Mouse (Mus musculus) G1E (cell line): ENCODE measurements around the gene Fgf18. TPM values are rescaled to one million over a fixed set of nuclear protein-coding genes. Genes with fewer than 3 reads are reported as not detected.

Experiments used
- ATAC-seq: 2 replicates; pipeline ENCODE4 v1.8.0; 2016; ENCODE audit warnings: mild to moderate bottlenecking; ENCODE audit not compliant: insufficient number of reproducible peaks, poor library complexity, low FRiP score, severe bottlenecking; ENCODE audit errors: extremely low read depth
- DNase-seq: peaks from one replicate; pipeline ENCODE4 v3.0.0; 2012; ENCODE audit warnings: low spot score
- H3K27me3 ChIP-seq: 2 replicates; pipeline ENCODE4 v1.6.1; 2012; ENCODE audit warnings: mild to moderate bottlenecking, low read length, inconsistent platforms; ENCODE audit not compliant: insufficient read depth
- H3K36me3 ChIP-seq: replicated peaks from 2 replicates; pipeline ENCODE3; 2012; ENCODE audit warnings: mild to moderate bottlenecking, inconsistent platforms
- H3K4me1 ChIP-seq: 2 replicates; pipeline ENCODE4 v1.6.1; 2012; ENCODE audit warnings: low read depth, low read length, inconsistent platforms, mixed read lengths; ENCODE audit not compliant: insufficient read depth
- H3K4me3 ChIP-seq: 2 replicates; pipeline ENCODE4 v1.5.1; 2012; ENCODE audit warnings: low read depth, mild to moderate bottlenecking, inconsistent platforms, low read length, moderate library complexity, mixed read lengths
- H3K9me3 ChIP-seq: replicated peaks from 2 replicates; pipeline ENCODE4 v1.6.1; 2012; ENCODE audit warnings: inconsistent platforms
- CTCF ChIP-seq: IDR thresholded peaks from 2 replicates; pipeline ENCODE4 v1.5.1; 2012; ENCODE audit warnings: low read depth, low read length, inconsistent platforms, mixed read lengths
- GATA1 ChIP-seq: IDR thresholded peaks from 2 replicates; pipeline ENCODE4 v1.6.1; 2012; ENCODE audit warnings: borderline replicate concordance, low read length, inconsistent platforms, mixed read lengths
- GATA2 ChIP-seq: IDR thresholded peaks from 2 replicates; pipeline ENCODE4 v1.6.1; 2012; ENCODE audit warnings: low read depth, low read length, inconsistent platforms, borderline replicate concordance
- POLR2AphosphoS5 ChIP-seq: IDR thresholded peaks from 2 replicates; pipeline ENCODE4 v1.6.1; 2012; ENCODE audit warnings: low read depth, low read length, inconsistent platforms; ENCODE audit not compliant: insufficient replicate concordance
- TAL1 ChIP-seq: conservative IDR thresholded peaks from 2 replicates; pipeline ENCODE4 v1.6.1; 2012; ENCODE audit warnings: low read depth, low read length, inconsistent platforms, mixed read lengths
- polyA plus RNA-seq: library from polyadenylated mRNA; stranded (reverse); fragments of >175 nt; gene quantifications from 2 replicates; pipeline ENCODE4 v1.2.3, GENCODE M21; 2012
- total RNA-seq, 2 experiments: library from RNA; stranded (forward) in 1 of 2; stranded (reverse) in 1 of 2; fragments of 200-1000 nt in 1 of 2; fragments of >200 nt in 1 of 2; fragmentation: Nextera tagmentation in 1 of 2; gene quantifications; 2 replicates each; pipeline ENCODE4 v1.2.3; 2014 to 2017

Fgf18 gene
- total and polyA plus RNA-seq, 3 experiments: not detected

DNA sequence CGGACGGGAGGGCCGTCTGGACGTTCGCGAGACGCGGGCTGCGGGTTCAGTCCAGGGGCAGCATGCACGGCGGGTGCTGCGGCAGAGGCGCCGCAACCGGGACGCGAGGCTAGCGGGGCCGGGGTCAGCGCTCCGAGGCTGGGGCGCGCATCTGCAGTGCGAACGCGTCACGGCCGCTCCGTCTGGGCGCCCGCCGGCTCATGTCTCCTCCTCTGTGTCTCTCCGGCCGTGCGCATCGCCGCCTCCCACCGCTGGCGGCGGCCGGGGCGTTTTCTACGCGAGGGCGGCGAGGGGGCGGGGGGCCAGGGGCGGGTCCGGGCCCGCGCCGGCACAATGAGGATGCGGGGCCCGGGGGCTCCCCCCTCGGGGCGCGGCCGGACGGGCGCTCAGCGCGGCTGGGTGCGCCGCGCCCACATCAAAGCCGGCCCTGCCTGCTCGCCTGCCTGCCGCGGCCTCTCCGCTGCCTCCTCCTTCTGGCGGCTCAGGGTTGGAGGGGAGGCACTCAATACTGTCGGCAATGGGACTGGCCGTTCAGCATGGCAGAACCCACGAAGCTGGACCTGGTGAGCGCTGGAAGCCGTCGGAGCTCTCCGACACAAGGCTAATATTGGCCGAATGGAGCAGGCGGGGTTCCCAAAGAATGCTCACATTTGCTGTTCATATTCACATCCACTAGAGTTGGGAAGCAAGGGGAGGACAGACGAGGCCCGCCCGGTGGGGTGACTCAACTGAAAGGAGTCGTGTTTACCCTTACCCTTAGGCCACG lies 555 bp upstream of the Fgf18 start:
- no peak for ATAC-seq
- peaks cover 51% of the 10 kb centered on the region for H3K27me3 ChIP-seq

DNA sequence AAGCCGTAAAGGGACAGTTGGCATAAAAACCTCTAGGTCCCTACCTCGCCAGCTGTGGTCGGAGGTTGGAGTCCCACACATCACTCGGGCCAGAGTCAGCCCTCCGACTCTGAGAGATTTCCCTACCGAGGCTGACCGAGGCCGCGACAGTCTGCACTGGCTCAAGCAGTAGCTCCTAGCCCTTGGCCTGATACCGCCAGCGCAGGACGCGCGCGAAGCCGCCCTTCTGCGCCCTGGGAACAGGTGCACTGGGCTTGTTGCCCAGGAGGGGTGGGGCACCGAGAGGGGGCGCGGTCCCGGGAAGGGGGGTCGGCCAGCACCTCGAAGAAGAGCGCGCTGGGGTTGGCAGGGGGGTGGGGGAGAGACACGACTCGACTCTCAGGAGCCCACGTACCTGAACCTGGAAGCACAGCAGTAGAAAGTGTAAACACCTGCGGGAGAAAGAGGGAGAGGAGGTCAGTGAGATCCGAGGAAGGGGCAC lies 509 bp downstream of the Fgf18 start:
- Histone ChIP-seq H3K4me3 (no peak overlapping the region; the same call in 1 of the 2 replicates), H3K27me3 (peaks cover 53% of the 10 kb centered on the region)
- ATAC-seq: no peak

More for the DNA sequence above, 555 bp upstream of the Fgf18 start:
- Histone ChIP-seq H3K36me3 (peaks cover 34% of the 10 kb centered on the region), H3K9me3 (peaks cover 11% of the 10 kb centered on the region), H3K4me1 (peaks cover 35% of the 10 kb centered on the region), H3K4me3 (peak overlapping the region; percentile 61; the same call in 1 of the 2 replicates)
- peak; percentile 26 for DNase-seq
- TF ChIP-seq POLR2AphosphoS5: no peak
- TF ChIP-seq CTCF: no peak
- TF ChIP-seq TAL1: no peak
- TF ChIP-seq GATA1: no peak
- no peak for TF ChIP-seq GATA2

DNA sequence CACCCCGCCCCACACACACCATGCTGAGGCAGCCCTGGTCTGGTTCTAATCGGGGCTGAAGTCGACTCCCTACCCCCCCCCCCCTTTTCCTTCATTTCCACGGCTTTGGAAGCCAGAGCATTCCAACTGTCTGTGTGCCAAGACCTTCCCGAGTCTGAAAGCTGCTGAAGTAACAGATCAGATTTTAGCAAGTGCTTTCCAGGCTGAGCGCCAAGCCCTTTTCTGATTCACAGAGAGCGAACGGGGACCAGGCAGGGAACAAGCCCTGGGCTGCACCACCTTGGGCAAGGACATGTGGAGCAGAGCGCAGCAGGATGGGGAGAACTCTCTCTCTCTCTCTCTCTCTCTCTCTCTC lies 1.1 kb downstream of the Fgf18 start:
- H3K4me3 ChIP-seq: no peak overlapping the region
- no peak for TF ChIP-seq GATA2
- TF ChIP-seq CTCF: no peak
- TF ChIP-seq TAL1: no peak
- TF ChIP-seq GATA1: no peak
- no peak for TF ChIP-seq POLR2AphosphoS5
- no peak for DNase-seq
- H3K36me3 ChIP-seq: peaks cover 21% of the 10 kb centered on the region
- H3K27me3 ChIP-seq: peaks cover 53% of the 10 kb centered on the region
- ATAC-seq: no peak
- peaks cover 32% of the 10 kb centered on the region for H3K4me1 ChIP-seq
- H3K9me3 ChIP-seq: peaks cover 11% of the 10 kb centered on the region

More for the DNA sequence above, 509 bp downstream of the Fgf18 start:
- Histone ChIP-seq H3K36me3 (peaks cover 27% of the 10 kb centered on the region), H3K9me3 (peaks cover 11% of the 10 kb centered on the region), H3K4me1 (peaks cover 35% of the 10 kb centered on the region)
- no peak for TF ChIP-seq CTCF
- no peak for TF ChIP-seq GATA2
- no peak for TF ChIP-seq GATA1
- no peak for TF ChIP-seq POLR2AphosphoS5
- TF ChIP-seq TAL1: no peak
- no peak for DNase-seq

DNA sequence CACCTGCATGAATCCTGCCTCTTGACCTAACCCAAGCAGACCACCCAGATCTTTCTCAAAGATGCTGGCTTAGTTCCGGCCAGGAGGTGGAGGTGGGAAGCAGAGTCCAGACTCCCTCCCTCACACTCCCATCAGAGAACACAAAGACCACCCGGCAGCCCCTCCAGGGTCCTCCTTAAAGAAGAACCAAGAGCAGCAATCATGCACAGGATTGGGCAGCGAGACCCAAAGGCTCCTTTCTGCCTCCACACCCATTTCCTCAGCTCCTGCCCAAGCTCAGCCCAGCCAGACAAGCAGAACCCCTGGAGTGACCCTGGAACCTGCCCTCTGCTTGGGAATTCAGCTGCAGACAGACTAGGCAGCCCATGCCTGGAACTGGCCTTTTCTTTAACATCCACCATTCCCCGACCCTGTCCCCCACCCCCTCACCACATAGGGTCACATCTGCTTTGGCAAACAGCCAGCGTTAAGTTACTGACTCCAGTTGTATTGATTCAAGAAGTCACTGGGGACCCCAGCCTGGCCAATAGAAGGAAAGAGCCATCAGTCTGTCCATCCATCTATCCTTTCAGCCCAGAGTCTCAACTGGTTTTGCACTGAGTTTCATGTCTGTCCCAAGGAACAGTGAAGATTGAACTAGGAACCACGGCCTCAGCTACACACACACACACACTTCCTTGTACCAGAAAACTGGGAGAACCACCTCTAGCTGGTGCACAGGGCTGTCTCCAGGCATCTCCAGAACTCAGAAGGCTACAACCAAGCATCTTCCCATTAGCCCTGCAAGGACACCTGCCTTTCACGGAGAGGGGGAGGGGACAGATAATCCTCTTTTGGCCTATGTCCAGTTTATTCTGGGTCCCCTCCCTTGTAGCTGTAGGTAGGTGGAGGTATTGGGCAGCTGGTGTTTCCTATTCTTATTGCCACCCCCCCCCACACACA lies 1.7 kb downstream of the Fgf18 start:
- Histone ChIP-seq H3K9me3 (peaks cover 11% of the 10 kb centered on the region), H3K4me1 (peaks cover 28% of the 10 kb centered on the region), H3K4me3 (no peak overlapping the region), H3K36me3 (peaks cover 14% of the 10 kb centered on the region), H3K27me3 (peaks cover 55% of the 10 kb centered on the region)
- TF ChIP-seq POLR2AphosphoS5: no peak
- no peak for TF ChIP-seq GATA2
- no peak for TF ChIP-seq TAL1
- TF ChIP-seq CTCF: no peak
- no peak for TF ChIP-seq GATA1
- no peak for DNase-seq
- ATAC-seq: no peak

DNA sequence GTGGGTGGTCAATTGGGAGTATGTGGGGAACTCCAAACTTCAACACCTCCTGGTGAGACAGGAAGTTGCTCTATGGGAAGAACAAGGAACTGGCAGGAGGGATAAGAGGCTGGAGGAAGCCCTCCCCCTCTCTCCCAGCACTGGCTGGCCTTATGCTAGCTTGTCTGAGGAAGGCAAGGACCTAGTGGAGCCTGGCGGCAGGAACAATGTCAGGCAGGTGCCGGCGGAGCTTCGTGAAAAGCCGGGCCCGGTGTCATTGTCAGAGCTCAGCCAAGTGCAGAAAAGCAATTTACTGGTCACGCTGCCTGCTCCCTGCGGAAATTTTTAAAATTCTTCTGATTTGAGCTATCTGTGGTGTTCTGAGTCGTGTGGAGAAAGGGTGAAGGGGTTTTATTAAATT lies 3.3 kb downstream of the Fgf18 start:
- no peak for DNase-seq

DNA sequence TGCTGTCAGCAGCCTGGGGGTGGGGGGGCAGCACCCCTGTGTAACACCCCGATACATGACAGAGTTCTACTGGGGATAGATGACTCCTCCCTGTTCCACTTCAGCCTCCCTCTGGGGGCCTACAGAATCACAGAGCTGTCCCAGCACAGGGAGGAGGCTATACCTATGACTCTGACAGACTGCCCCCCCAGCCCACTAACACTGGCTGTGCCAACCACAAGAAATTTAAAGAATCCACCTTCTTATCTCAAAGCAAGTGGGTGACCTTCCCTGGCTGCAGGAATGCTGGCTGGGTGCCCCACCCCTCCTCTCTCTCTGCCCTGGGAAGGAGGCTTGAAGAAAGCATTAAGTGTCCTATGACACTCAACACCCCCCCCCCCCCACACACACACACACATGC lies 4.4 kb downstream of the Fgf18 start:
- Histone ChIP-seq H3K9me3 (peaks cover 9% of the 10 kb centered on the region), H3K4me3 (no peak overlapping the region), H3K4me1 (peaks cover 5% of the 10 kb centered on the region), H3K36me3 (no peaks in the 10 kb centered on the region), H3K27me3 (peaks cover 61% of the 10 kb centered on the region)
- DNase-seq: no peak
- TF ChIP-seq POLR2AphosphoS5: no peak
- no peak for TF ChIP-seq GATA2
- TF ChIP-seq CTCF: no peak
- no peak for TF ChIP-seq TAL1
- TF ChIP-seq GATA1: no peak
- ATAC-seq: no peak

More for the DNA sequence above, 3.3 kb downstream of the Fgf18 start:
- Histone ChIP-seq H3K4me3 (no peak overlapping the region), H3K27me3 (peaks cover 67% of the 10 kb centered on the region), H3K9me3 (peaks cover 11% of the 10 kb centered on the region), H3K4me1 (peaks cover 16% of the 10 kb centered on the region), H3K36me3 (peaks cover 4% of the 10 kb centered on the region)
- no peak for TF ChIP-seq POLR2AphosphoS5
- TF ChIP-seq GATA2: no peak
- TF ChIP-seq GATA1: no peak
- TF ChIP-seq TAL1: no peak
- no peak for TF ChIP-seq CTCF
- no peak for ATAC-seq
